Mouse (Mus musculus) liver, postnatal 0 days (tissue): Measurements from ENCODE around the gene H2-T22.

Source experiments
- CTCF ChIP-seq: sonication (generic); IDR thresholded peaks from 2 replicates; pipeline ENCODE4 v1.5.1; 2016; ENCODE audit warnings: antibody characterized with exemption, low read depth
- EP300 ChIP-seq: IDR thresholded peaks from 2 replicates; pipeline ENCODE4 v1.6.1; 2016; ENCODE audit warnings: antibody characterized with exemption, low read depth, mild to moderate bottlenecking

GRCm38 (mm10) chr17:35991781-35992180, 50.8 kb downstream of the H2-T22 start:
- TF ChIP-seq CTCF (no peak), EP300 (no peak)
